Mouse (Mus musculus) heart, embryonic 15.5 days (tissue): ENCODE measurements around the gene Selp. TPM values are rescaled to one million over a fixed set of nuclear protein-coding genes. Genes with fewer than 3 reads are reported as not detected.

ENCODE experiments used
- ATAC-seq: fragments of 200-750 bp; cut with Nextera tagmentation; replicated peaks from 2 replicates; pipeline ENCODE4 v1.8.0; 2017; ENCODE audit warnings: low read depth, moderate TSS enrichment; ENCODE audit not compliant: insufficient number of reproducible peaks, insufficient read depth, low FRiP score
- H3K27ac ChIP-seq: fragments of 300-500 bp; sonication (generic); 2 replicates; pipeline ENCODE4 v1.5.1; 2015; ENCODE audit warnings: mild to moderate bottlenecking, inconsistent platforms
- H3K27me3 ChIP-seq: fragments of 300-500 bp; sonication (generic); 2 replicates; pipeline ENCODE4 v1.6.1; 2015; ENCODE audit warnings: inconsistent platforms
- H3K36me3 ChIP-seq: fragments of 300-500 bp; sonication (generic); 2 replicates; pipeline ENCODE4 v1.6.1; 2015; ENCODE audit warnings: mild to moderate bottlenecking, inconsistent platforms
- H3K4me1 ChIP-seq: fragments of 300-500 bp; sonication (generic); replicated peaks from 2 replicates; pipeline ENCODE4 v1.6.1; 2015; ENCODE audit warnings: inconsistent platforms
- H3K4me2 ChIP-seq: fragments of 300-500 bp; sonication (generic); 2 replicates; pipeline ENCODE4 v1.6.1; 2015; ENCODE audit warnings: inconsistent platforms, mild to moderate bottlenecking, moderate library complexity
- H3K4me3 ChIP-seq: fragments of 300-500 bp; sonication (generic); 2 replicates; pipeline ENCODE4 v1.5.1; 2015; ENCODE audit warnings: mild to moderate bottlenecking, inconsistent platforms
- H3K9ac ChIP-seq: fragments of 300-500 bp; sonication (generic); 2 replicates; pipeline ENCODE4 v1.6.1; 2015; ENCODE audit warnings: mild to moderate bottlenecking, inconsistent platforms
- H3K9me3 ChIP-seq: fragments of 300-500 bp; sonication (generic); replicated peaks from 2 replicates; pipeline ENCODE4 v1.6.1; 2016; ENCODE audit warnings: inconsistent platforms
- WGBS: fragments of 180-500 bp; shearing (Covaris S2); methylation state at CpG from one replicate; pipeline ENCODE4 v1.1.7; 2015; ENCODE audit warnings: mixed read lengths; 5-methylcytosine and 5-hydroxymethylcytosine counted together
- polyA plus RNA-seq: library from polyadenylated mRNA; unstranded; fragments of >200 nt; fragmentation: Nextera tagmentation; extraction: Ambion mirVana; gene quantifications from 2 replicates; pipeline ENCODE4 v1.2.1, GENCODE M21; 2015

The Selp gene
- polyA plus RNA-seq, 1 experiment from 2014 or later = 0.35 TPM

DNA sequence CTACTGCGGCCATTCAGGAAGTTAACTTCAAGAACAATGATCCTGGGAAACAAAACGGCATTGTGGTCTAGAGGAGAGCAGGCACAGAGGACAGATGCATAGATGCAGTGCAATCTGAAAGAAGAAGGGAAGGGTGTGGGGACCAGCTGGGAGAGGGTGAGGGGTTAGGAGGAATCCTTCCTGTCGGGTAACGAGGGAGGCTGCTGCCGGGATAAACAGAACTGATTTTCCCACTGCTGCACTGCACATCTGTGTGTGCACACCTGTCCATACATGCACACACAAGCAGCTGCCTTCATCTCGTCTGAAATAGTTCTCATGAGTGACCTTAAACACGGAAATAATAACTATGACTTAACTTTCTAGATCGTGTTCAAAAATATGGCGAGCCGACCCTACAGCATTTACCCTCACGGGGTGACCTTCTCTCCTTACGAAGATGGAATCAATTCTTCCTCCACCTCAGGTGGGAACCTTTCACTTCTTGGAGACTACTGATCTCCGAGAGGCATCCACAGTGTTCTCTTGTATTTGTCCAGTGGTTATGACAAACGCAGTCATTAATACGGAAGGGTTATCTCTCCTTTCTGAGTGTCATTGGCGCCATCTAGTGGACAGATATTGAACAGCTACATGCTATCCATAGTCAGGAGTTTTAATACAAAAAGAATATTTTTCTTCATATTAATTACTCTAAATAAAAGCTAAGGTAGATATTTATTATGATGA lies 69.2 kb downstream of the Selp start:
- Histone ChIP-seq H3K4me3 (peak overlapping the region; percentile 24), H3K9ac (no peak overlapping the region), H3K4me2 (peak overlapping the region; percentile 40), H3K4me1 (no peaks in the 10 kb centered on the region), H3K9me3 (no peaks in the 10 kb centered on the region), H3K27me3 (no peaks in the 10 kb centered on the region), H3K27ac (no peak overlapping the region), H3K36me3 (no peaks in the 10 kb centered on the region)
- no peak for ATAC-seq
- WGBS = 47% methylated on average over 16 of the region's 16 CpGs

DNA sequence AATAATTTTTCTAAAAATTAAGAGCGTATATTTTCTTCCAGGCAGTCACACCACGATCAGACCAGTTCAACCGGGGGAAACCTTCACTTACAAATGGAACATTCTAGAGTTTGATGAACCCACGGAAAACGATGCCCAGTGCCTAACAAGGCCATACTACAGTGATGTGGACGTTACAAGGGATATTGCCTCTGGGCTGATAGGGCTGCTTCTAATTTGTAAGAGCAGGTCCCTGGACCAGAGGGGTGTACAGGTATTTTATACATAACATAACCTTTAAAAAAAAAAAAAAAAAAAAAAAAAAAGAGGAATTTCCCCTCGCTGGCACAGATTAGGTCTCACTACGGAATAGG lies 69.8 kb downstream of the Selp start:
- no peak for ATAC-seq
- Histone ChIP-seq H3K4me3 (no peak overlapping the region), H3K4me1 (no peaks in the 10 kb centered on the region), H3K4me2 (no peak overlapping the region), H3K9me3 (no peaks in the 10 kb centered on the region), H3K36me3 (no peaks in the 10 kb centered on the region), H3K27me3 (no peaks in the 10 kb centered on the region), H3K9ac (no peak overlapping the region), H3K27ac (no peak overlapping the region)
- 40% methylated on average over 8 of the region's 8 CpGs for WGBS

- Histone ChIP-seq H3K4me2 (no peak overlapping the region), H3K4me1 (no peaks in the 10 kb centered on the region), H3K9ac (no peak overlapping the region), H3K36me3 (no peaks in the 10 kb centered on the region), H3K9me3 (no peaks in the 10 kb centered on the region), H3K27ac (no peak overlapping the region), H3K27me3 (no peaks in the 10 kb centered on the region), H3K4me3 (no peak overlapping the region)
- WGBS = 61% methylated on average over 4 of the region's 4 CpGs
- ATAC-seq = no peak
Observed at GRCm38 (mm10) chr1:164185316-164185715, 70.3 kb downstream of the Selp start.

DNA sequence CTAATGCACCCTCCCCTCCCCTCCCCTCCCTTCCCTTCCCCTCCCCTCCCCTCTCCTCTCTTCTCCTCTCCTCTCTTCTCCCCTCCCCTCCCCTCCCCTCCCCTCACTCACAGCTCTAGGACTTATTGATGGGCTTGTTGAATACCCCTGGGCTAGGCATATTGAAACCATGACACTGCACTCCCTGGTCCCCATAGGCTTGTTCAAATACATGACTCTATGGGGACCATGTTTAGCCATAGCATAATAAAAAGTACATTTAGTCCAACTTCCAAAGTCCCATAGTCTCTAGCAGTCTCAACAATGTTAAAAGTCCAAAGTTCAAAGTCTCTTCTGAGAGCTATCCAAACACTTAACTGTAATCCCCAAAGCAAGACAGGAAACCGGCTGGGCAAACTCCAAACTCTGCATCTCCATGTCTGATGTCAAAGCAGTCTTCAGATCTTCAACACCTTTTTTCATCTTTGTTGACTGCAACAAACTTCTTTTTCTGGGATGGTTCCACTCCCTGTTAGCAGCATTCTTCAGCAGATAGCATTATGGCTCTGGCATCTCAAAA lies 72.0 kb downstream of the Selp start:
- no peaks in the 10 kb centered on the region for H3K9me3 ChIP-seq
- H3K4me2 ChIP-seq = no peak overlapping the region
- no peak overlapping the region for H3K27ac ChIP-seq
- H3K4me1 ChIP-seq = no peaks in the 10 kb centered on the region
- no peak overlapping the region for H3K4me3 ChIP-seq
- no peaks in the 10 kb centered on the region for H3K36me3 ChIP-seq
- no peak for ATAC-seq
- H3K27me3 ChIP-seq = no peaks in the 10 kb centered on the region
- WGBS = 83% methylated on average over 1 of the region's 1 CpGs
- H3K9ac ChIP-seq = no peak overlapping the region

- 77% methylated on average over 4 of the region's 4 CpGs for WGBS
- H3K9ac ChIP-seq = no peak overlapping the region
- ATAC-seq = no peak
- no peak overlapping the region for H3K4me3 ChIP-seq
- H3K27ac ChIP-seq = no peak overlapping the region
- H3K4me2 ChIP-seq = no peak overlapping the region
- H3K27me3 ChIP-seq = no peaks in the 10 kb centered on the region
- no peaks in the 10 kb centered on the region for H3K9me3 ChIP-seq
- H3K4me1 ChIP-seq = no peaks in the 10 kb centered on the region
- H3K36me3 ChIP-seq = no peaks in the 10 kb centered on the region
Observed at GRCm38 (mm10) chr1:164199551-164199950, 84.5 kb downstream of the Selp start.

Other genes with a start within 250 kb of the Selp start
- 9.6 and 11.5 TPM in 2 replicates for gene Scyl3, start 186.2 kb upstream of the Selp start, polyA plus RNA-seq
- 11.0 and 12.8 TPM in 2 replicates for gene BC055324, start 120.5 kb upstream of the Selp start, polyA plus RNA-seq
- 6.1 and 6.2 TPM in 2 replicates for gene Mettl18, start 120.4 kb upstream of the Selp start, polyA plus RNA-seq
- 2.0 and 2.3 TPM in 2 replicates for gene Sele, start 67.0 kb upstream of the Selp start, polyA plus RNA-seq
- 2.0 and 17.9 TPM in 2 replicates for gene Sell, start 53.3 kb upstream of the Selp start, polyA plus RNA-seq
- gene F5, start 36.6 kb downstream of the Selp start, polyA plus RNA-seq = 0.31 and 0.34 TPM in 2 replicates
- 6.2 and 7.5 TPM in 2 replicates for gene Slc19a2, start 133.8 kb downstream of the Selp start, polyA plus RNA-seq
- 10.4 TPM in 2 replicates for gene Ccdc181, start 160.3 kb downstream of the Selp start, polyA plus RNA-seq
- 16.1 and 19.4 TPM in 2 replicates for gene Nme7, start 188.9 kb downstream of the Selp start, polyA plus RNA-seq
- 26.1 and 27.2 TPM in 2 replicates for gene Blzf1, start 192.2 kb downstream of the Selp start, polyA plus RNA-seq